In the genomic region with DNA sequence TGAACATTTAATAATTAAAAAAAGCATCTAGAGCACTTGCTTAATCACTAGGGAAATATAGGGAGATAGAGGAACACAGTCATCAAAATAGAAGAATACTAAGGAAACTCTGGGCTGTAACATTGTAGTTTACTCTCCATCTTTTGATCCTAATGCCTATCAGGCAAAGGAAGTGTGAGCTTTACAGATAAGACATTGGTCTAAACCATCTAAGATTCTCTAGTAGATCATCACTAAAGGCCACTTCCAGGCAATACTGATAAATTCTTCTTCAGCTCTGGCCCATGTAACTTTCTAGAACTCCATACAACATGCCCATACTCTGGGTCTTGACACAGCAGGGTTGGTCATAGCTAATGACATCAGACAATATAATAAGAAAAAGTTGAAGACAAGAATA, we compare ENCODE assay signal across 15 mouse cellular contexts.
"Had no signal": no experiment of that assay in that cellular context is flagged by ENCODE, and none has a peak within 500 bp of the region (broad histone marks: within the 10 kb centered on the region; RNA-seq: fewer than 3 reads in every experiment).

No protein-coding gene starts in this region.

- ATAC-seq: intestine, embryonic 15.5 days; lung, postnatal 0 days had no signal

- H3K27me3 ChIP-seq: intestine, embryonic 15.5 days; kidney, embryonic 15.5 days; limb, embryonic 13.5 days had no signal

- H3K9ac ChIP-seq: intestine, embryonic 15.5 days; kidney, embryonic 15.5 days; limb, embryonic 13.5 days; lung, embryonic 14.5 days had no signal

- H3K4me1 ChIP-seq: intestine, embryonic 15.5 days; kidney, embryonic 15.5 days; limb, embryonic 10.5 days had no signal

- H3K4me3 ChIP-seq: intestine, embryonic 15.5 days; kidney, embryonic 15.5 days; layer of hippocampus, adult 2 months; limb, embryonic 10.5 days; limb, embryonic 13.5 days had no signal

- H3K4me2 ChIP-seq: intestine, embryonic 15.5 days; kidney, embryonic 15.5 days; limb, embryonic 13.5 days; lung, embryonic 14.5 days had no signal

- H3K9me3 ChIP-seq: intestine, embryonic 15.5 days; kidney, embryonic 15.5 days; limb, embryonic 10.5 days; limb, embryonic 13.5 days had no signal

- DNase-seq: kidney, adult 11 months; kidney, adult 8-10 months; kidney, postnatal 14 days; layer of hippocampus, adult 9-11 months; lung, embryonic 14.5 days; midbrain, embryonic 14.5 days; thymus, adult 18-20 months; thymus, postnatal 36 days had no signal

- H3K27ac ChIP-seq: intestine, embryonic 15.5 days; kidney, embryonic 15.5 days; layer of hippocampus, adult 2 months; limb, embryonic 10.5 days; limb, embryonic 13.5 days; macrophage had no signal
